Mouse (Mus musculus) c-Kit-negative CD71-positive TER-119-positive erythroid progenitor cells, embryonic 14.5 days (primary cell): ENCODE measurements around the gene C530025M09Rik.

ENCODE experiments used
- DNase-seq: peaks from one replicate; pipeline ENCODE4 v3.0.0-alpha.2; 2013; ENCODE audit warnings: low read depth, low spot score

C530025M09Rik gene

GRCm38 (mm10) chr2:149830536-149831458 lies at the start of gene C530025M09Rik:
Gene C530025M09Rik, minus strand, starts transcription at chr2:149831213.
- no peak for DNase-seq

- no peak for DNase-seq
These were observed 46.9 kb upstream of the C530025M09Rik start for GRCm38 (mm10) chr2:149877954-149878353.

- DNase-seq = no peak
These were observed 42.3 kb upstream of the C530025M09Rik start for GRCm38 (mm10) chr2:149873346-149873745.

GRCm38 (mm10) chr2:149872496-149872895 lies 41.5 kb upstream of the C530025M09Rik start:
- no peak for DNase-seq

GRCm38 (mm10) chr2:149870496-149870895 lies 39.5 kb upstream of the C530025M09Rik start:
- DNase-seq = no peak

GRCm38 (mm10) chr2:149865914-149866435 lies 35.0 kb upstream of the C530025M09Rik start:
- DNase-seq = no peak

GRCm38 (mm10) chr2:149861002-149861401 lies 30.0 kb upstream of the C530025M09Rik start:
- DNase-seq = no peak

- no peak for DNase-seq
These were observed 17.8 kb upstream of the C530025M09Rik start for GRCm38 (mm10) chr2:149848778-149849177.

GRCm38 (mm10) chr2:149844575-149844974 lies 13.6 kb upstream of the C530025M09Rik start:
- no peak for DNase-seq

- DNase-seq = no peak
These were observed 8.7 kb upstream of the C530025M09Rik start for GRCm38 (mm10) chr2:149839666-149840065.

GRCm38 (mm10) chr2:149836471-149837135 lies 5.6 kb upstream of the C530025M09Rik start:
- no peak for DNase-seq

- no peak for DNase-seq
These were observed 4.1 kb upstream of the C530025M09Rik start for GRCm38 (mm10) chr2:149835091-149835490.

- DNase-seq = no peak
These were observed 1.3 kb upstream of the C530025M09Rik start for GRCm38 (mm10) chr2:149832301-149832700.

GRCm38 (mm10) chr2:149831459-149832245 lies 639 bp upstream of the C530025M09Rik start:
- no peak for DNase-seq

GRCm38 (mm10) chr2:149829955-149830535 lies 968 bp downstream of the C530025M09Rik start:
- DNase-seq = no peak

- DNase-seq = no peak
These were observed 2.1 kb downstream of the C530025M09Rik start, which contains the start of gene Syndig1 for GRCm38 (mm10) chr2:149828911-149829310. Gene Syndig1, plus strand, starts transcription at chr2:149829211.

- DNase-seq = no peak
These were observed 10.8 kb downstream of the C530025M09Rik start for GRCm38 (mm10) chr2:149820201-149820600.

- no peak for DNase-seq
These were observed 11.3 kb downstream of the C530025M09Rik start for GRCm38 (mm10) chr2:149819751-149820150.

GRCm38 (mm10) chr2:149818395-149818794 lies 12.6 kb downstream of the C530025M09Rik start:
- no peak for DNase-seq

GRCm38 (mm10) chr2:149812899-149813298 lies 18.1 kb downstream of the C530025M09Rik start:
- no peak for DNase-seq

GRCm38 (mm10) chr2:149805256-149805655 lies 25.8 kb downstream of the C530025M09Rik start:
- DNase-seq = no peak
